Mouse (Mus musculus): ENCODE results near the gene Ak7.

DNA sequence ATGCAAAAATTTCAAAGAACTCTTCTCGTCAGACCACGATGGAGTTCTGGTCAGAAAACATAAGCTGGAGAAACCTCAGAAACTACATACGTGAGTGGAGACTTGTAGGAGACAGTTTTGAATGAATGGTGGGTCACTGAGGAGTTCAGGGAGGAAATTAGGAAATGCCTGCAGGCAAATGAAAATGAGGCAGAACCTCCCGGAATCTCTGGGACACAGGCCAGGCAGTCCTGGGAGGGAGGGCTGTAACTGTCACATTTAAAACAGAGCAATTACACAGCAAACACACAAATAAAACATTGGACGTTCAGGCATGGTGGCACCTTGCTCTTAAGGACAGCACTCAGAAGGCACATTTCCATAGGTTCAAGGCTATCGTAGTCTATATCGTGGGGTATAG is 69.1 kb downstream of the Ak7 start:
- no peak for TF ChIP-seq CTCF (IDR thresholded peaks at IDR 0.05; ENCODE audit: extremely low read depth, insufficient read depth, low read length)
- no peak for TF ChIP-seq POLR2A (IDR thresholded peaks at IDR 0.05; ENCODE audit: extremely low read depth, insufficient read depth, low read length)
